Mouse (Mus musculus): ENCODE measurements around the gene Mvb12b.

- TF ChIP-seq POLR2A (IDR thresholded peaks at IDR 0.05; ENCODE audit: low read depth, low read length) (no peak), CTCF (IDR thresholded peaks at IDR 0.05; ENCODE audit: borderline replicate concordance, insufficient read depth, low read length) (no peak)
Observed at GRCm38 (mm10) chr2:33795001-33795580, 92.7 kb downstream of the Mvb12b start.
